Mouse (Mus musculus) retina, adult 2 months (tissue): Measurements from ENCODE around the gene Dera.

ENCODE experiments used
- DNase-seq: peaks from one replicate; pipeline ENCODE4 v3.0.0-alpha.2; 2012; ENCODE audit warnings: low read depth, low spot score

Gene Dera

GRCm38 (mm10) chr6:137886210-137886979, 132.0 kb downstream of the Dera start:
- no peak for DNase-seq

GRCm38 (mm10) chr6:137887258-137887657, 132.9 kb downstream of the Dera start:
- no peak for DNase-seq

GRCm38 (mm10) chr6:137897671-137898070, 143.3 kb downstream of the Dera start:
- DNase-seq: no peak

- DNase-seq: no peak
These were observed 146.9 kb downstream of the Dera start for GRCm38 (mm10) chr6:137901255-137901654.
